Mouse (Mus musculus) embryonic facial prominence, embryonic 11.5 days (tissue): ENCODE measurements around the gene Dclk1. TPM values are rescaled to one million over a fixed set of nuclear protein-coding genes. Genes with fewer than 3 reads are reported as not detected.

Source experiments
- ATAC-seq: fragments of 200-750 bp; cut with Nextera tagmentation; replicated peaks from 2 replicates; pipeline ENCODE4 v1.8.0; 2017; ENCODE audit warnings: low read depth; ENCODE audit not compliant: insufficient number of reproducible peaks, low FRiP score, low TSS enrichment
- DNase-seq: peaks from one replicate; pipeline ENCODE4 v3.0.0-alpha.2; 2015; ENCODE audit warnings: low spot score
- H3K27ac ChIP-seq: fragments of 300-500 bp; sonication (generic); replicated peaks from 2 replicates; pipeline ENCODE4 v1.5.1; 2014; ENCODE audit warnings: mild to moderate bottlenecking, low read depth, low read length, control low read depth
- H3K27me3 ChIP-seq: fragments of 300-500 bp; sonication (generic); 2 replicates; pipeline ENCODE4 v1.6.1; 2014; ENCODE audit warnings: mild to moderate bottlenecking, low read length, moderate library complexity, mixed read lengths; ENCODE audit not compliant: control insufficient read depth, insufficient read depth
- H3K36me3 ChIP-seq: fragments of 300-500 bp; sonication (generic); replicated peaks from 2 replicates; pipeline ENCODE4 v1.6.1; 2014; ENCODE audit warnings: low read depth, mild to moderate bottlenecking, low read length, moderate library complexity, mixed read lengths; ENCODE audit not compliant: control insufficient read depth, insufficient read depth
- H3K4me1 ChIP-seq: fragments of 300-500 bp; sonication (generic); 2 replicates; pipeline ENCODE4 v1.6.1; 2014; ENCODE audit warnings: low read length, mixed read lengths; ENCODE audit not compliant: control insufficient read depth, insufficient read depth
- H3K4me2 ChIP-seq: fragments of 300-500 bp; sonication (generic); 2 replicates; pipeline ENCODE4 v1.6.1; 2014; ENCODE audit warnings: low read depth, mild to moderate bottlenecking, control low read depth, low read length, moderate library complexity
- H3K4me3 ChIP-seq: fragments of 300-500 bp; sonication (generic); 2 replicates; pipeline ENCODE4 v1.5.1; 2014; ENCODE audit warnings: low read depth, low read length, control low read depth
- H3K9ac ChIP-seq: fragments of 300-500 bp; sonication (generic); replicated peaks from 2 replicates; pipeline ENCODE4 v1.6.1; 2014; ENCODE audit warnings: mild to moderate bottlenecking, control low read depth, low read length
- H3K9me3 ChIP-seq: fragments of 300-500 bp; sonication (generic); replicated peaks from 2 replicates; pipeline ENCODE4 v1.6.1; 2016; ENCODE audit warnings: mild to moderate bottlenecking, low read length, inconsistent platforms, mixed read lengths; ENCODE audit not compliant: control insufficient read depth
- WGBS: fragments of 180-500 bp; shearing (Covaris S2); extraction: QIAGEN DNeasy Blood & Tissue Kit; methylation state at CpG from one replicate; pipeline ENCODE4 v1.1.7; 2014; 5-methylcytosine and 5-hydroxymethylcytosine counted together
- polyA plus RNA-seq: library from polyadenylated mRNA; unstranded; fragments of >200 nt; fragmentation: Nextera tagmentation; extraction: Ambion mirVana; gene quantifications from 2 replicates; pipeline ENCODE4 v1.2.1, GENCODE M21; 2014

Gene Dclk1
- polyA plus RNA-seq, 1 experiment from 2014 or later: 32.9 TPM

DNA sequence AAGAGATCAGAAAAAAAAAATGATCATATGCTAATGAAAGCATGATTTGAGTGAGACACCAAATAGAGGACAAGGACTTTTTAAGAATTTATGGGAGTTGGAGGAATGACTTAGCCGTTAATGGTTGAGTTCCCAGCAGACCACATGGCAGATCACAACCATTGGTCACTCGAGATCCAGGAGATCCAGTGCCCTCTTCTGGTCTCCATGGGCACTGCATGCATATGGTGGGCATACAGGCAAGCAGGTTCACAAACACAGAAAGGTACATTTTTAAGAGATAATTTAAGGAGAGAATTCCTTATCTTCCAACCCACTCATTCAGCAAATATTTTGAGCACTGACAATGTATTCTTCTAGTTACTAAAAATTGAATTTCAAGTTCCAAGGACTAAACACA is 207.0 kb downstream of the Dclk1 start:
- ATAC-seq (no peak), DNase-seq (no peak)

DNA sequence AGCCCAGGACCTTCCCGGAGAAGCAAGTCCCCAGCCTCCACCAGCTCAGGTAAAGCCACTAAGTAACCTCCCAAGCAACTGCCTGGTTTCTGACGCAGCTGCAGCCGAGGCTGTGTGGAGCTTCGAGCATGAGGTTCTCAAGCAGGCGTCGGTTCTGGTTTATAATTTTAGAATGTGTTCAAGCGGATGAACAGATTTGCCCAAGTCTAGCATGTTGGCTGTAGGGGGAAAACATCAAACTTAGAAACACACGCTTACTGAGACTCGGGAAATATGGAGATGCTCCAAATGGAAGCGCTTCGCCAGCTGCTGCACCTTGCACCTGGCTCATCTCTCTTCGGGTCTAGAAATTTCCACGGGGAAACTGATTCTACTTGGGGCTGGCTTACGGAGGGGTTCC is 208.9 kb downstream of the Dclk1 start:
- Histone ChIP-seq H3K4me3 (no peak overlapping the region), H3K4me1 (no peaks in the 10 kb centered on the region), H3K36me3 (no peaks in the 10 kb centered on the region), H3K27me3 (no peaks in the 10 kb centered on the region), H3K9me3 (no peaks in the 10 kb centered on the region), H3K9ac (no peak overlapping the region), H3K27ac (no peak overlapping the region), H3K4me2 (no peak overlapping the region)
- no peak for DNase-seq
- 93% methylated on average over 14 of the region's 14 CpGs for WGBS
- no peak for ATAC-seq

More for the DNA sequence above, 207.0 kb downstream of the Dclk1 start:
- Histone ChIP-seq H3K9ac (no peak overlapping the region), H3K4me1 (no peaks in the 10 kb centered on the region), H3K9me3 (no peaks in the 10 kb centered on the region), H3K27me3 (no peaks in the 10 kb centered on the region), H3K4me2 (no peak overlapping the region), H3K4me3 (no peak overlapping the region), H3K27ac (no peak overlapping the region), H3K36me3 (no peaks in the 10 kb centered on the region)
- 84% methylated on average over 2 of the region's 2 CpGs for WGBS

DNA sequence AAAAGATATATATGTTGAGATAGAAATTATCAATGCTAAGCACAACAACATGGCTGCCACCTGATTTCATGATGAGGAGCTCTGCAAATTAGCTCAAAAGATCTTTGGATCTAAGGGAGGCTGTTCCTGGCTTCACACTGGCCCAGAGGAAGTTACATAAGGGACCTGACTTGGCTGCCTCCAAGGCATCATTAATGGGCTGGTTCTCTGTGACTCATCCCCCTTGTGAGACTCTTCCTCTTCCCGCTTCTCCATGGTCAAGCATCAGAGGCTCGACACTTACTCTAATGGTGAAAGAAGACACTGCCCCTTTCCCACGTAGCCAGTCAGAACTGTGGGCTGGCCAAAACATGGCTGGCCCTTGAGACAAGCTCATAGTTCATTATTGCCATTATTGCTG is 209.7 kb downstream of the Dclk1 start:
- WGBS: 80% methylated on average over 3 of the region's 3 CpGs
- no peaks in the 10 kb centered on the region for H3K9me3 ChIP-seq
- H3K4me1 ChIP-seq: no peaks in the 10 kb centered on the region
- no peaks in the 10 kb centered on the region for H3K27me3 ChIP-seq
- no peak for ATAC-seq
- H3K4me2 ChIP-seq: no peak overlapping the region
- no peaks in the 10 kb centered on the region for H3K36me3 ChIP-seq
- H3K27ac ChIP-seq: no peak overlapping the region
- DNase-seq: no peak
- no peak overlapping the region for H3K4me3 ChIP-seq
- H3K9ac ChIP-seq: no peak overlapping the region

DNA sequence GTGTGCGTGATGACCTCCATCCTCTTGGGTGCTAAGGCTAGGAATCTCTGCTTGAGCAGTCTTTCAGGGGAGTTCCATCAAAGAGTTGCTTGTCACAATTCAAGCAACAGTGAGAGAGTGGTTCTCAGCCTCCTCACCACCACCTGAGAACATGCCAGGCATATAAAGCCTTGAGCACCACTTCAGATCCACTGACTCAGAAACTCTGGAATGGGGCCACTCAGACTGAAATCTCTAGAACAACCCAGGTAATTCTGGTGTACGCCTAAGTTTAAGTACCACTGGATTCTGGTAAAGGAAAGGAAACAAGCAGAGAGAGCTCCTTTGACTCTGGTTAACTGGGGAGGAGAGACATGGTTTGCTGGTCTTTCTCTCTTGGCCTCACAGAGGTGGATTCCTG is 210.3 kb downstream of the Dclk1 start:
- Histone ChIP-seq H3K4me2 (no peak overlapping the region), H3K27ac (no peak overlapping the region), H3K9ac (no peak overlapping the region), H3K27me3 (no peaks in the 10 kb centered on the region), H3K4me3 (no peak overlapping the region), H3K4me1 (no peaks in the 10 kb centered on the region), H3K36me3 (no peaks in the 10 kb centered on the region), H3K9me3 (no peaks in the 10 kb centered on the region)
- no peak for DNase-seq
- WGBS: 96% methylated on average over 2 of the region's 2 CpGs
- no peak for ATAC-seq

DNA sequence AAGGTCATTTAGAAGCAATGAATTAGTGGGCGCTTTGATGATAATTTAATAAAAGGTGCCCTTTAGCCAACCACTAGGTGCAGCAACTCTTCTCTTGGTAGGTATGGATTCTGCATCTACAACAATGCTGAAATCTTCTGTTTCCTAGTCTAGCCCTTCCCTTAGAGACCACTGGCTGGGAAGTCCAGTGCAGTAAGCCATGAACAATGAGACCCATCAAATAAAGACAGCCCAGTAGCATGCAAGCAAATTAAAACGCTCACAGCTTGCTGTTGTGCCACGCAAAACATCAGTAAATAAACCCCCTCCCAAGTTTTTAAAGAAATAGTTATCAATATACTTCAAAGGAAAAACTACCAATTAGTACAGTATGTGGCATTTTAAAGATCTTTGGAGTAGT is 218.9 kb downstream of the Dclk1 start:
- no peaks in the 10 kb centered on the region for H3K9me3 ChIP-seq
- 0 out of 2 replicates have a peak overlapping the region, but pooled peaks have one; percentile 2 for H3K27ac ChIP-seq
- H3K4me2 ChIP-seq: no peak overlapping the region
- H3K36me3 ChIP-seq: no peaks in the 10 kb centered on the region
- ATAC-seq (no peak), DNase-seq (no peak)
- WGBS: 62% methylated on average over 3 of the region's 3 CpGs
- no peaks in the 10 kb centered on the region for H3K4me1 ChIP-seq
- H3K9ac ChIP-seq: no peak overlapping the region
- H3K4me3 ChIP-seq: no peak overlapping the region
- H3K27me3 ChIP-seq: no peaks in the 10 kb centered on the region

DNA sequence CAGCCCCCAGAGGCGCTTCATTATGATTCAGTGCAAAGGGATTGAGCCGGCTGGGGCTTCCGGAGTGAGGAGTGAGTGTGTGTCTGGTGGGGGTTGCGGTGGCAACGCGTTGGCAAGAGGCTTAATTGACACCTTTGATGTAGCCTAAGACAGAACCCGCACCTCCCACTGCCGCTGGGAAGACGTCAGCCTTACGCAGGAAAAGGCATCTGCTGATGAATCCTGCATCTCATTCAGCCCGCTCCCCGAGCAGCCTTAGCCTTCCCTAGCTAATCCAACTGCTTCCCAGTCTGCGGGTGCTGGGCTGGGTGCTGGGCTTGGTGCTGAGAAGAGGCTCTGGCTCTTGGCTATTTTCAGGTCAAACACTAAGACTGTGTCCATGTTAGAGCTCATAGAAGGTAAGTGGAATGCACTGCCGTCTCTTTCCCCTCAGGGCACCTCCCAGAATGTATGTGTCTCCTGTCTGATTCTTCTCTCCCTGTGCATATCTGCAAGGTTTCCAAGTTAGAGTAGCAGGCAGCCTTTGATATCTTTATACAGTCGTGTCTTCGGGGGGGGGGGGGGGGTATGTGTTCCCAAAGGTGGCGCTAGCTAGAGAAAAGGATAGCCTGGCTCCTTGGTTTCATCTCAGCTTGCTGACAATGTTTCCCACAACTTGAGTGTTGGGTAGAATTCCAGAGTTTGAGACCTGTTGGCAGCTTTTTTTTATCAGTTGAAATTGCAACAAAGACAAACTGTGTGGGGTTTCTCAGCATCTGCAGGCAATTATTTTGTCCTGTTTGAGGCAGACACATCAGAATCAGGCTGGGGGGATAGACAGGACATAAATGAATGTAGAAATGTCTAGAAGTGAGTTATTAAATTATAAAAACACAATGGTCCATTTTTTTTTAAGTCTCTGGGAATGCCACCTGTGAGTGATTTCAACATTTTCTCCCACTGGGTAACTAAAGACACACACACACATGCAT is 219.8 kb downstream of the Dclk1 start:
- Histone ChIP-seq H3K4me3 (peak overlapping the region; percentile 18), H3K4me1 (no peaks in the 10 kb centered on the region), H3K36me3 (no peaks in the 10 kb centered on the region), H3K27ac (0 out of 2 replicates have a peak overlapping the region, but pooled peaks have one; percentile 2), H3K4me2 (peak overlapping the region; percentile 39), H3K9me3 (no peaks in the 10 kb centered on the region), H3K27me3 (no peaks in the 10 kb centered on the region), H3K9ac (0 out of 2 replicates have a peak overlapping the region, but pooled peaks have one; percentile 7)
- WGBS: under 1% methylated on average over 15 of the region's 17 CpGs
- peak; percentile 75 for ATAC-seq
- peak; percentile 72 for DNase-seq

DNA sequence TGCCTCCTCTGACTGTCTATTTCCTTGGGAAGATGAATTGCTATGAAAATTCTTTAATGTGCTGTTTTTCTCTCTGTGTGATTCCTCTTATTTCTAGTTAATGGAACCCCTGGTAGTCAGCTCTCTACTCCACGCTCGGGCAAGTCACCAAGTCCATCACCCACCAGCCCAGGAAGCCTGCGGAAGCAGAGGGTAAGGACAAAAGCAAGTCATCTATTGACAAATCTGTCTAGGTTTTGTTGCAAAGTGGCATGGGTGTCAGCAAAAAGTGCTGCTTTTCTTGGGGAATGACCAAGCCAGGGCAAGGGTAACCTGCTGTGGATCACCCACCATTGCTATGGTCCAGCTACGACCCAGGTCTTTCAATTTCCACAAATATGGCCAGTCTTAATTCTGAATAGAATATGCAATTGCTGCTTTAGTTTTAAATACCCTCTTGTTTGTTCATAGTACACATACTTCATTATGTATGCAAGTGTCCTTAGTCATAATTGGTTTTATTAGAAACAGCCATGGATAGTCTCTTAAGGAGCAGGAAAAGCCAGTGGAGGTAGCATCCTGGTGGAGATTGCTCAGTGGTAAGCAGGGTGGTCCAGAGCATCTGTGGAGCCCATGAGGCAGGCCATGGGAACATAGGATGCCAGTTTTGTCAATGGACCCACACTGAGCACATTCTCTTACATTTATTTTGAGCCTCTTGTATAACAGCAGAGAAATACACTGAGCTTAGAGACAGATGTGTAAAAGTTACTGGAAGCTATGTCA is 220.9 kb downstream of the Dclk1 start:
- H3K27ac ChIP-seq: peak overlapping the region; percentile 16; the same call in 1 of the 2 replicates
- no peaks in the 10 kb centered on the region for H3K9me3 ChIP-seq
- no peak for DNase-seq
- H3K27me3 ChIP-seq: no peaks in the 10 kb centered on the region
- H3K4me3 ChIP-seq: no peak overlapping the region
- 90% methylated on average over 4 of the region's 4 CpGs for WGBS
- ATAC-seq: no peak
- H3K36me3 ChIP-seq: no peaks in the 10 kb centered on the region
- no peak overlapping the region for H3K4me2 ChIP-seq
- H3K4me1 ChIP-seq: no peaks in the 10 kb centered on the region
- H3K9ac ChIP-seq: no peak overlapping the region

DNA sequence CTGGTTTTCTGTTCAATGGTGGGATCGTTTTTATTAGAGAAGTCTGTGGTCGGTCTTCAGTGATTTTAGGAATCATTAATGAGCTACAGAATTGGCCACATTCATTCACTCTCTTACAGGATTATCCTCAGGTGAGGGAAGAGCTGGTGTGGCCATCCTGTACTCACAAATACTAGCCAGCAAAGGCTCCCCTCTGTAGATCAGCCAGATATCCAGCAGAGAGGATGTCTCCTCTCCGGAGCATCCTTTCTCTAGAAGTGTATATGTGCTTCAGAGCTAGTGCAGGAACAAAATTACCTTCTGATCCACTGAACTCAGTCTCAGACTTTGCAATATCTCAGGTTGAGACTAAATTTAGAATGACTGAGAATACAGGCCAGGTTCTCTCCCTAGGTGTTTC is 222.1 kb downstream of the Dclk1 start:
- no peak overlapping the region for H3K9ac ChIP-seq
- WGBS: 58% methylated on average over 3 of the region's 3 CpGs
- ATAC-seq: no peak
- no peaks in the 10 kb centered on the region for H3K27me3 ChIP-seq
- H3K4me1 ChIP-seq: no peaks in the 10 kb centered on the region
- no peak for DNase-seq
- no peak overlapping the region for H3K4me3 ChIP-seq
- no peaks in the 10 kb centered on the region for H3K9me3 ChIP-seq
- no peaks in the 10 kb centered on the region for H3K36me3 ChIP-seq
- no peak overlapping the region for H3K27ac ChIP-seq
- H3K4me2 ChIP-seq: no peak overlapping the region
